Mouse (Mus musculus) hindbrain, embryonic 14.5 days (tissue): ENCODE data around the gene Zfy1. TPM values are rescaled to one million over a fixed set of nuclear protein-coding genes. Genes with fewer than 3 reads are reported as not detected.
"Not testable (repeated sequence)": the region's sequence is repeated elsewhere in the genome, so short reads cannot be mapped to it uniquely, and the experiment has no call there.

Experiments
- ATAC-seq: fragments of 200-750 bp; cut with Nextera tagmentation; 2 replicates; pipeline ENCODE4 v1.8.0; 2017; ENCODE audit warnings: moderate number of reproducible peaks, mild to moderate bottlenecking, moderate TSS enrichment, moderate library complexity; ENCODE audit not compliant: low FRiP score
- DNase-seq: peaks from one replicate; pipeline ENCODE4 v3.0.0-alpha.2; 2015; ENCODE audit warnings: low spot score
- H3K27ac ChIP-seq: fragments of 300-500 bp; sonication (generic); 2 replicates; pipeline ENCODE4 v1.5.1; 2014; ENCODE audit warnings: mild to moderate bottlenecking, moderate library complexity
- H3K27me3 ChIP-seq: fragments of 300-500 bp; sonication (generic); 2 replicates; pipeline ENCODE4 v1.6.1; 2014; ENCODE audit warnings: mild to moderate bottlenecking, low read length, mixed read lengths; ENCODE audit not compliant: control insufficient read depth, insufficient read depth
- H3K36me3 ChIP-seq: fragments of 300-500 bp; sonication (generic); replicated peaks from 2 replicates; pipeline ENCODE4 v1.6.1; 2014; ENCODE audit not compliant: control insufficient read depth, insufficient read depth
- H3K4me1 ChIP-seq: fragments of 300-500 bp; sonication (generic); replicated peaks from 2 replicates; pipeline ENCODE4 v1.6.1; 2014; ENCODE audit warnings: antibody characterized with exemption, low read length, mixed read lengths; ENCODE audit not compliant: control insufficient read depth, insufficient read depth
- H3K4me2 ChIP-seq: fragments of 300-500 bp; sonication (generic); replicated peaks from 2 replicates; pipeline ENCODE4 v1.6.1; 2014; ENCODE audit warnings: mild to moderate bottlenecking, moderate library complexity
- H3K4me3 ChIP-seq: fragments of 300-500 bp; sonication (generic); replicated peaks from 2 replicates; pipeline ENCODE4 v1.5.1; 2014; ENCODE audit warnings: mild to moderate bottlenecking, low read length
- H3K9ac ChIP-seq: fragments of 300-500 bp; sonication (generic); 2 replicates; pipeline ENCODE4 v1.6.1; 2014
- H3K9me3 ChIP-seq: fragments of 300-500 bp; sonication (generic); 2 replicates; pipeline ENCODE4 v1.6.1; 2016; ENCODE audit warnings: low read length; ENCODE audit not compliant: control insufficient read depth
- whole genome bisulfite sequencing: fragments of 180-500 bp; shearing (Covaris S2); extraction: QIAGEN DNeasy Blood & Tissue Kit; methylation state at CpG from one replicate; pipeline ENCODE4 v1.1.7; 2014; 5-methylcytosine and 5-hydroxymethylcytosine counted together
- polyA plus RNA-seq: library from polyadenylated mRNA; unstranded; fragments of >200 nt; fragmentation: Nextera tagmentation; extraction: Ambion mirVana; gene quantifications from 2 replicates; pipeline ENCODE4 v1.2.1, GENCODE M21; 2014

Zfy1 gene
- polyA plus RNA-seq: not detected in 2 replicates

DNA sequence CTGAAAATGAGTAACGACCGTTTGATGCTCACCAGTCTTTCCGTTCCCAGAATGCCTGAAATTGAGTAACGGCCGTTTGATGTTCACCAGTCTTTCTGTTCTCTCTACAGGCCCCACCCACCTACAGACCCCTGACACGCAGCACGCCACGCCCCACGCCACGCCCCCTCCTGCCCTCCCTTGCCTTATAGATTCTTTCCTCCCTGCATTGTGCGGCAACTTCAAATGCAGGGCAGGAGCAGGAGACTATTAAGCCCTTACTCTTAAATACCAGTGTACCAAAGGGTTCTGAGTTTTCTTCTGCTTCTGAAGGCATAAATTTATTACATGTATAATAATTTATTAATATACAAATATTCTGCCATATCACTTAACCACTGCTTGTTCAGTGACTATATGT lies at the start of gene Zfy1:
Zfy1 (minus strand) TSS at position 101 of the 400 bp plus-strand sequence.
- H3K27me3 ChIP-seq: not testable (repeated sequence)
- 82% methylated on average over 5 of the region's 11 CpGs for WGBS

DNA sequence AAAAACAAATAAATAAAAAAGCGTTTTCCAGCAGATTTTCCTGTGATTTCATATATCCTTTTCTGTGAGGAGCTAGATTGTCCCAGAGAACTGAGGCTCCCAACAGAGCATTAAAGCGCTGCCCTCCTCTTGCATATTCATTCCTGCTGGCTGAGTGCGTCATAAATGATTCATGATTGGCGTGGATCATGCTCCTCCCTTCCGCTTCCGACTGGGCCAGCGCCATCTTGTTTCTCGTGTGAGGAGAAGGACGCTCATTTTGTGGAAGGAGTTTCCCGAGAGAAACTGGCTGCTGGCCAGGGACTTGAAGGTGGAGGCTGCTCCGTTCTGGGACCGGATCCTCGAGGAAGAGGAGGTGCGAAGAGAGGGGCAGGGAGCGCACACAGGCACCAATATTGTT lies 21.2 kb upstream of the Zfy1 start, which contains the start of gene Uba1y:
Uba1y (plus strand) TSS at position 254 of the 400 bp plus-strand sequence.
- DNase-seq (no peak), ATAC-seq (no peak)
- Histone ChIP-seq H3K9ac (no peak within 1 kb of the TSS), H3K36me3 (no peaks in the 10 kb centered on the region), H3K4me3 (no peak within 1 kb of the TSS), H3K4me1 (no peaks in the 10 kb centered on the region), H3K9me3 (no peaks in the 10 kb centered on the region), H3K27me3 (no peaks in the 10 kb centered on the region), H3K4me2 (no peak within 1 kb of the TSS), H3K27ac (no peak within 1 kb of the TSS)
- WGBS: 88% methylated on average over 10 of the region's 15 CpGs

More for the DNA sequence above, at the start of gene Zfy1:
- not testable (repeated sequence) for ATAC-seq, H3K36me3 ChIP-seq, H3K27ac ChIP-seq, H3K9ac ChIP-seq, H3K9me3 ChIP-seq, H3K4me2 ChIP-seq, H3K4me3 ChIP-seq, H3K4me1 ChIP-seq, DNase-seq

DNA sequence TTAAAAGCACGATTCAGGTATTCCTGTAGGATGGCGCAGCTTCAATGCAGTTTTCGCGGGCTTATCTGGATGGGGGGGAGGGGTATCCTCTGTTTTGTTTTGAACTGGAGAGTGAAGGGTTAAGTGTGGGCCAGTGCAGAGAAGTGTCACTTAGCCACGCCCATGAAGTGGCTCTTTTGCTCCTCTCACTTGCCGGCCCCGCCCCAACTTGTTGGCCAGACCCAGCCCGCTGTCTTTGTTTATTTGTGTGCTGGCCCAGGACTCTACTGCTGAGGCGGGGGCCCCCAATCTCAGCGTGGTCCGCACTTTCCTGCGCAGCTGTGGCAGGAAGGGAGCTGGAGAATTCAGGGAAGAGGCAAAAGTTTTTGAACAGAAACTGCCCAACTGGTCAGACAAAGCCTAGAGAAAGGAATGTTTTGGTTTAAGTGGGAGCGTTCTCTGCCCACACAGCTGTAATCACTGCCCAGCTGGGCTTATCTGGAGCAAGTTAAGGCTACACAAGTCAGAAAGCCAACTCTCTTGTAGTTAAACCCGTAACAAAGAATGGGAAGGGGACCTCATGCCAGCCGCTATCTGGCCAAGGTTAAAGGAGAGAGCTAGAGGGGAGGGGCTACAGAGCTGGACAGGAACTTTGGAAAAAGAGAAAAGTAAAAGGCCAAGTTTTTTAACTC lies 11.9 kb upstream of the Zfy1 start:
- no peaks in the 10 kb centered on the region for H3K4me1 ChIP-seq
- peak overlapping the region; percentile 37 for H3K4me2 ChIP-seq
- H3K27ac ChIP-seq: no peak overlapping the region
- DNase-seq (peak; percentile 23), ATAC-seq (peak; percentile 68; the same call in 1 of the 2 replicates)
- H3K9ac ChIP-seq: no peak overlapping the region
- H3K9me3 ChIP-seq: no peaks in the 10 kb centered on the region
- H3K36me3 ChIP-seq: no peaks in the 10 kb centered on the region
- H3K27me3 ChIP-seq: no peaks in the 10 kb centered on the region
- WGBS: 0% methylated on average over 11 of the region's 15 CpGs
- no peak overlapping the region for H3K4me3 ChIP-seq

Other genes starting within 250 kb of the Zfy1 start
- gene Uba1y, start 21.2 kb upstream of the Zfy1 start, polyA plus RNA-seq: 0.17 and 0.30 TPM in 2 replicates
- gene Kdm5d, start 100.4 kb upstream of the Zfy1 start, polyA plus RNA-seq: 22.0 and 22.2 TPM in 2 replicates
- 56.2 and 77.2 TPM in 2 replicates for gene Eif2s3y, start 213.1 kb upstream of the Zfy1 start, polyA plus RNA-seq